Mouse (Mus musculus) kidney, postnatal 36 days (tissue): ENCODE measurements around the gene Slc25a34.

Experiments
- DNase-seq, 2 experiments: peaks; one replicate each; pipeline ENCODE4 v3.0.0; 2021 to 2022; ENCODE audit warnings: mixed read lengths in 2 of 2

The Slc25a34 gene

DNA sequence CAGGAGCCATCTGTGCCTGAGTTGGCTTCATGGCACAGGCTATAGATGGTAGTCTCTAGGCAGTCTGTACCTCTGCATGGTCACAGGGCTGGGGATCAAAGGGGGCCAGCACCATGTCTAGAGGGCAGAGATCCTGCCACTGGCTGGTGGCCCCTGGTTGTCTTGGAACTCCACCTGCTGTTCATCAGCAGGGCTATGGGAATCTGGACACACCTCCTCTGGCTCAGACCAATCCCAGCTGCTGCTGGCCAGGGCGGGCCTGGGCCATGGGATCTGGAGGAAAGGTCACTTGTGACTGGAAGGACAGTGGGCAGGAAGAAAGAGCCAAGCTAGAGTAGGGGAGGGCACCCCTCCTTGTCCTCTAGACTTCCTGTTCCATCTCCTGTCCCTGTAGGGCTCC lies at the start of gene Slc25a34:
Gene Slc25a34, minus strand, starts transcription at position 156 of the 400 bp plus-strand sequence.
- peak; percentile 88 to 95 for DNase-seq

GRCm38 (mm10) chr4:141672325-141672724 lies 48.7 kb upstream of the Slc25a34 start:
- peak; percentile 31 to 55 for DNase-seq

DNA sequence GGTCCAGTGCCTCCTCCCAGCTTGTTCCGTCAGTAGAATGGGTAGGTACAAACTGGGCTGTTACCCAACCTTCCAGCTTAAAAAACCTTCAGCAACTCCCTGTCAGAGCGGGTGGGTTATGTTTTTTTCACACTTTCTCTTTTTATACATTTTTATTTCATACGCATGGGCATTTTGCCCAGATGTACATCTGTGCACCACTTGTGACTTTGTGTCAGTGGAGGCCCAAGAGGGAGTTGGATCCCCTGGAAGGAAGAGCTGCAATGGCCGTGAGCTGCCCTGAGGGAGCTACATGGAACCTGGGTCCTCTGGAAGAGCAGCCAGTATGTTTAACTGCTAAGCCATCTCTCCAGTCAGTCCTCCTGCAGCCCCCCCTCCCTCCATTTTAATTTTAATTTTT lies 47.8 kb upstream of the Slc25a34 start:
- no peak for DNase-seq

- DNase-seq, result no peak
Observed at GRCm38 (mm10) chr4:141669898-141670712, 46.5 kb upstream of the Slc25a34 start.

DNA sequence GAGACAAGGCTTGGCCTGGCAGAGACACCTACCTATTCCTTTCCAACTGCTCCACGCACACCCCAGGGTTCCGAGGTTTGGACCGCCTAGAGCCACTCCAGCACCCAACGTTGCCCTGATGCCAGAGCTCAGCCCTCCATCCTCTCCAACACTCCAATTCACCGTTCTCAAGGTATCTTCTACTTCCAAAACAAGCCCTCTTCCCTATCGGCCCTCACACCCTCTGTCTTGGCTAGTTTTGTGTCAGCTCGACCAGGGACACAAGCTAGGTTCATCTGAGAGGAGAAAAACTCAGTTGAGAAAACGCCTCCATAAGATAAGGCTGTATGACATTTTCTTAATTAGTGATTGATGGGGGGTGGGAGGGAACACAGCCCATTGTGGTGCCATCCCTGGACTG lies 41.2 kb upstream of the Slc25a34 start, which contains the start of gene Plekhm2:
Gene Plekhm2, minus strand, starts transcription at position 101 of the 400 bp plus-strand sequence.
- no peak for DNase-seq

DNA sequence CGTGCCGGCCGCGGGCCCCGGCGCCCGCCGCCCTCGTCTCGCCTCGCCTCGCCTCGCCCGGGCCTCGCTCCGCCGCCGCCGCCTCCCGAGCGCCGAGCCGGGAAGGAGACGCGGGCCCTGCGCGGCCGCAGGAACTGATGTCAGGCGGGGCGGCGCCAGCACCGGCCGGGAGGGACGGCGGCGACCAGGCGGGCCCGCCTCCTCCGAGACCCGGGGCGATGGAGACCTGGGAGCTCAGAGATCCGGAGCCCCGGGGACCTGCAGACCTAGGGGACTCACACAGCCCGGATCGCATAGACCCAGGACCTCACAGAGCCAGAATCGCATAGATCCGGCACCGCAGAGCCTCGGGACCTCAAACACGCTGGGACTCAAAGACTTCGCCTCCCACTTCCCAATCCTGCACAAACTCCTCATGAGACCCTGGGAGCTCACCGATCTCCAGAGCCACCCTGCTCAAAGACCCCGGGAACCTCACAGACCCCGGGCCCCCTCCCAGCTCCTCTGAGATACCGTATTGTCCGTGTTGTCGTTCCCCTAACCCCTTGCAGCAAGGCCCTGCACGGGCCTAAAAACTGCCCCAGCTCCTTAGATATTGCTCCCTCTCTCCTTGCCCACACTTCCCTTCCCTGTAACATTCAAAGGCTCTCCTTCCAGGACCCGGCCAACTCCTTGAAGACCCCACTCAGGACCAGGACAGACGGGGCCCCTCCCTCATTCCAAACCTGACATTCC lies 40.6 kb upstream of the Slc25a34 start:
- peak; percentile 76 to 90 for DNase-seq

DNA sequence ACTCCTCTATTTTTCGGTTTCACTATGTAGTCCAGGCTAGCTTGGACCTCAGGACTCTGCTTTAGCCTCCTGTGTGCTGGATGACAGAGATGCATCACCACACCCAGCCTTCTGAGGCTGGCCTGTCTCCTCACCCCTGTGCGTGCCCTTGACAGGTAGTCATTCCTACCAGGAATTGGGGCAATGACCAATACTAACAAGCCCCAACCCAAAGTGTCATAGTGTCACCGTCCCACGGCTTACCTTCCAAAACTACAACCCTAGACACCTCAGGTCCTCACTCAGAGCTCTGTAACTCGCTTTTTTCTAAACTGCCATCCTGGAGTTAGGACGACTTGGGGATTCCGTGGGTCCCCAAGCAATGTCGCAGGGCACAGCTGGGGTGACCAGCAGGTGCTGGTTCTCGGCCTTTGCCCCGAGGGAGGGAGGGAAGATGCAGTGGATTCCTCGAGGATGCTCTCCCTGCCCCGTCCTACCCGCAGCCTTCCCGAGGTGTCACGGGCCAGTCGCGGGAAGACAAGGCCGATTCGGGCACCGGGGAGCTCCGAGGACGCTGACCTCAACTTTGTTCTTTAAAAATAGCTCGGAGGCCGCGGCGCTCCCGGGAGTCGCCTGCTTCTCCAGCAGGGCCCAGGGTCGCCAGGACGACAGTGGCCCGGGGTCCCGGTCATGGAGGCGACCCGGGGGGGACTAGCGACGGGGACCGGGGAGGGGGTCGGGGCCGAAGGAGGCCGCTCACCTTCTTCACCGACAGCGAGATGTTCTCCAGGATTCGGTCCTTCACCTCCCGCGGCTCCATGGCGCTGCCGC lies 39.7 kb upstream of the Slc25a34 start:
- DNase-seq, result peak; percentile 28 to 49

DNA sequence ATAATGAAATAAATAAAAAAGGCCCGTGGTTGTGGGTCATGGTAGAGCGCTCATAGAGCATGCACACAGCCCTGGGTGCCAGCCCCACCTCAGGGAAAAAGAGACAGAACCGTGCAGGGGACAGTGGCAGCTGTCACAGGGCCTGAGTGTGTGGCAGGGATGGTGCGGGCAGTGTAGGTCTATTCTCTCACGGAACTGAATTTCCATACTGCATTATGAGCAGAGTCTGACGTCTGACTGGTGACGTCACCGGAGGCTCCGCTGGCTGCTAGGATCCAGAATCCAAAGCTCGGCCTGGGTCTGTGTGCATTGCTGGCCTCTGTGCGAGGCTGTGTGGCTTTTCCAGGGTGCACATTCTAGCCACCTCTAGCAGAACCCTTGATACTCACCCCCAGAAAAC lies 37.3 kb upstream of the Slc25a34 start:
- DNase-seq, result no peak

- DNase-seq, result peak in 1 of 2 experiments; percentile 62
Observed at GRCm38 (mm10) chr4:141659739-141660138, 36.1 kb upstream of the Slc25a34 start.

- DNase-seq, result no peak
Observed at GRCm38 (mm10) chr4:141658846-141659484, 35.3 kb upstream of the Slc25a34 start.

- no peak for DNase-seq
Observed at GRCm38 (mm10) chr4:141656932-141657331, 33.3 kb upstream of the Slc25a34 start.

DNA sequence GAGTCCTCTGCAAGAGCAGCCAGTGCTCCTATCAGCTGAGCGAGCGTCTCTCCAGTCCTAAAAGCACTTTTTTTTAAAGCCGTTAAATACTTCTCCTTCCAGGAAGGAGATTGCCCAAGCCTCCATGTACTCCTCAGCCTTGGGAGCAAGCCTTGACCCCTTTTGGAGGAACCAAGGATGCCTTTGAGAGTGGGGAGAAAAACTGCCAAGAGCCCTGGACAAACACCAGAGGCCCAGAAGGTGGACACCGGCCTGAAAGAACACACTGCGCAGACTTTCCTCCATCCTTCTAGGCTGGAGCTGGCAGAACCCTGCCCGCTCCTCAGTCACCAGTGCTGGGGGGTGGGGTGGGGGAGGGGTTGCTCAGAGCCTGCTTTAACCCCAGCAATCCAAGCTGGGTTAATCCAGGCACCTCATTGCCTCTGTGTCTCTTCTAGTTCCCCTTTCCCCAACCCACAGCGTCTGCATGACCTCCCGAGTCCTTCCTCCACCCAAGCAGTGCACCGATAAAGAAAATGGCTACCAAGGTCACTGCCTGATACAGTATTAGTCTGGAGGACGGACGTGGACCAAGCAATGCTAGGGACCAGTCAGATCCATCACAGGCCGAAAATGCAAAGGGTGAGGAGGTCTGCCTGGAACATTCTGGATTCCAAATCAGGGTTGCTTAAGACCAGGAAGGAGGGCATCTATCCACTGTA lies 32.4 kb upstream of the Slc25a34 start:
- no peak for DNase-seq

GRCm38 (mm10) chr4:141654509-141654908 lies 30.9 kb upstream of the Slc25a34 start:
- DNase-seq, result no peak

DNA sequence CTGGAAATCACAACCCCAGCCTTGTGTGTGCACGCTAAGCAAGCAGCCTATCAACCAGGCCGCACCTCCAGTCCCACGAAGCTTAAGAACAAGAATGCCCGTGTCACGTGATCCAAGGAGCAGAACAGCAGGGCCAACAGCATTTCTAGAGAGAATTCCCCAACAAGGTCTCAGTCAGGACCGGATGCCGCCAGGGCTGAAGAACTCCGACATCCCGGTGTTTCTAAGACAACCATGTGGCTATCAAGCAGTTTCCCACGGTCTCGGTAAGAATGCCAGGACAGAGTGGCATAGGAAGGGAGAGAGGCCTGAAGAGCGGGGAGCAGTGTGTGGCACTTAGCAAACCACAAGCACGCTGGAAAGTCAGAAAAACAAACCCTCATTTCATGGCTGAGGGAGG lies 30.2 kb upstream of the Slc25a34 start:
- no peak for DNase-seq

DNA sequence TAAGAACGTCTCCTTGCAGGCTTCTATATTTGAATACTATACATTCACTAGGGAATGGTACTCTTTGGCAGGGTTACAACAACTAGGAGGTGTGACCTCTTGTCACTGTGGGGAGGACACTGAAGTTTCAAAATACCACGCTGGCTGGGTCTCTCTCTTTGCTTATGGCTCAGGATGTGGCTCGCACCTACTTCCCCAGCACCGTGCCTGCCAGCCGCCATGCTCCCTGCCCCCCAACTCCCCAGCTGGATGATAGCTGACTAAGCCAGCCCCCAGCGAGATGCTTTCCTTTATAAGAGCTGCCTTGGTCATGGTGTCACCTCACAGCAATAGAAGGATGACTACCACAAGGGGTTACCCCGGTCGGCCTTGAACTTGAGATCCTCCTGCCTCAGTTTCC lies 29.4 kb upstream of the Slc25a34 start:
- DNase-seq, result no peak

- peak; percentile 45 to 49 for DNase-seq
Observed at GRCm38 (mm10) chr4:141651944-141652343, 28.3 kb upstream of the Slc25a34 start.

DNA sequence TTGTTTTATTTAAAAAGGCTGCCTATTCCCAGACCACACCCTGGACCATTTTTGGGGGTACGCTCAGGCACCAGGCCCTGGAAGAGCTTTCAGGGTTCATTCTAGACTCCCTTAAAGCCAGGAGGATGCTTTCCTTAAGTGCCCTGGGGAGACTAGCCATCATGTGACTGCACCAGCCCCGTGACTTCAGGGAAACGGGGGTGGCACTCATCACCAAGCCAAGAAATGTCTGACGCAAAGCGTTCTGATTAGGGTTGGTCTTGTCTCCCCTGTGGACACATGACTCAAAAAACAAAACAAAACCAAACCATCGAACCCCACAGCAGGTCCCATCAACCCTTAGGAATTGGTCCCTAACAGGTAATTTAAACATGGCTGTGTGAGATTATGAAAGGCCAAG lies 27.7 kb upstream of the Slc25a34 start:
- DNase-seq, result no peak

DNA sequence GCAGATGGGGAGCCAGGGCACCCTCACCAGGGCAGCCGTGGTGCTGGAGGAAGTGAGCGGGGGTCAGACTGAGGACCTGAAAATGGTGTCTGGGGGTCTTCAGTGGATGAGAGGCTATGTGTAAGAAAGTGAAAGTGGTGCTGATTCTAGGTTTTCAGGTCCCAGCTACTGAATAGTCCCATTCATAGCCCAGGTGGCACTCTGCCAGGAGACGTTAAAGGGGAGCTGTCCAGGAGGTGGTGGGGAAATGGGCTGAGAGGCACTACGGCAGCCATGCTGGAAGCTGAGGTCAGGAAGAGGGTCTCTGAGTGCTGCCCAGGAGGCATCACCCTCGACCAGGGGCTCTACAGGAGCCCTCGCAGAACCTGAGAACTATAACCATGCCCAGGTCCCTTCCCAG lies 25.6 kb upstream of the Slc25a34 start:
- no peak for DNase-seq

GRCm38 (mm10) chr4:141648262-141648661 lies 24.6 kb upstream of the Slc25a34 start:
- DNase-seq, result no peak

- no peak for DNase-seq
Observed at GRCm38 (mm10) chr4:141647187-141647586, 23.6 kb upstream of the Slc25a34 start.

DNA sequence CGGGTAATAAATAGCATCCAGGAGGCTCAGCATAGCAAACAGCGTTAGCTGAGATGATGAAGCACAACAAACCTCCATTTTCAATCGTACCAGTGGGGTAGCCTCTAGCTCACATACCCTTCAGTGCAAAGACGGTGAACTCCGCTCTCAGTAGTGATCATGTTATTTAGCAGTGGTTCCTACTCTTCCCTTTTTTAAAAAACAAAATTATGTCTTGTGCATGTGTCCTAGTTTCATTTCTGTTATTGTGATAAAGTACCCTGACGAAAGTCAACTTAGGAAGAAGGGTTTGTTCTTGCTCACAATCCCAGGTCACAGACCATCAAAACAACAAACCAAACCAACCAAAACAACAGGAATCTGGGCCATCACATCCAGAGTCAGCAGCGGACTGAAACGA lies 22.4 kb upstream of the Slc25a34 start:
- no peak for DNase-seq
